Mouse (Mus musculus) spleen, postnatal 14 days (tissue): ENCODE results near the gene Cd180.

Experiments
- DNase-seq, 2 experiments: peaks; one replicate each; pipeline ENCODE4 v3.0.0; 2021 to 2022; ENCODE audit warnings: low spot score in 2 of 2

Cd180 gene

GRCm38 (mm10) chr13:102778859-102779258 lies 85.5 kb downstream of the Cd180 start:
- DNase-seq = no peak

GRCm38 (mm10) chr13:102779275-102779674 lies 85.9 kb downstream of the Cd180 start:
- no peak for DNase-seq

DNA sequence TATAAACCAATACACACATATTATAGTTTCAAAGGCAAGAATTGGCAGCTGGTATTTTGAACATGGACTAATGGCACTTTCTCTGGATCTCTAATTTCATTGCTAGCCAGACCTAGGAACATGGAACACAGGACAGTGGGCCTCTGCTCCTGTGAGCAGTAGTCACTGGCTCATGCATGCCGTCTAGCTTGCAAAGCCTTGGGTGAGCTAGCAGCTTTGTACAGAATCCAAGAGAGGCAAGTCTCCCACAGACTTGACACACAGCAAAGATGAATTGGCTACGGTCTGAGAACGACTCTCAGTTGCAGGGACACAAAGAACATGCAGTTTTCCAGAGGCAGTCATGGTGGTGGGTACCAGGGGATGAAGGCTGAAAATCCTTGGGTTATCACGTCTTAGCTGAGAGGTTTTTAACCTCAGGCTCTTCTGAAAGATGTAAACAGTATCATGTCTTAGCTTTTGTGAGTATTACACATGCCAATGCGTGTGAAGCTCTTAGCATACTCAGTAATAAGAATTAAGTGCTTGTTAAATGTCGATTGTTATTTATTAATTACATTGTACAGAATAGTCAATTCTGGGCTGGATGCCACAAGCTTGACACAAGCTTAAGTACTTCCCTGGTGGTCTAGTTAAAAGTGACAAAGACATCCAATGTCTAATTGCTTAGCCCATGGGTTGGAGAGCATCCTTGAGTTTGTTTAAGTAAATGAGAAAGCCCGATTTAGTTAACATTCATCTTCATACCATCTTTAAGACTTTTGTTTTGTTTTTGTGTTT lies 90.4 kb downstream of the Cd180 start:
- DNase-seq = no peak

- no peak for DNase-seq
Observed at GRCm38 (mm10) chr13:102786666-102787230, 93.4 kb downstream of the Cd180 start.
